Mouse (Mus musculus) ZHBTc4 (cell line): ENCODE data around the gene Tmem165.

Experiments used
- DNase-seq: peaks from one replicate; pipeline ENCODE4 v3.0.0-alpha.2; 2011; ENCODE audit warnings: low read depth, low spot score

Gene Tmem165

DNA sequence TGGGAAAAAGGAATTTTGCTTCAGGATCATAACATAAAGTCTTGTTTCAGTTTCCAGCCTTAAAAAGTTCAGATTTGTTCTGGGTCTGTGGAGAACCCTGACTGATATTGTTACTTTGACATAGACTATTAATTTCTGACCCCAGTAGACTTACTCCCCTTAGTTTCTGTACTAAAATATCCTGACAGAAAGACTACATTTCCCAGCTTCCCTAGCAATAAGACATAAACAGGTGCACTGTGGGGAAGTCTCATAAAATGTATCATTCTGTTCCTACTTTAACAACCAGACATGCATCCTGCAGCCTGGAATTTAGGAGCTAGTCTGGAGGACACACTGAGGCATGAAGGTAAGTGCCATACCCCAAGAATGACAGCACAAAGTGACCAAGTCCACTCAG is 12.6 kb upstream of the Tmem165 start:
- DNase-seq, result no peak

DNA sequence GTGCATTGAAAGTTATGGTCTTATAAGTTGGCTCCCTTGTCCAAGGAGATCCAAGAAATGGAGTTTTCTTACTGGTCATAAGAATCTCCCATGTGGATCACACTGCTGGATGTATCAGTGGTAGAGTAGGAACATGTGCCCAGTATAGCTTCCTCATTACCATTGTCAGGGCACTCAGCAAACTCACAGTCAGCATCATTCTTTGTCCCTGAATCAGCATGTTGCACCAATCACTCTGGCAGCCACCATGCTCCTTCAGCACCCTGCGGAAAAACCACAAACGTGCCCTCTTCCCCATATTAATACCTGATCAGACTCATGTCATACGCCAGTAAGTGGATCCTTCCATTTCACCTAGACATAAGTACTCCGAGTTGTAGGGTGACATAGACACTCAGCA is 8.6 kb upstream of the Tmem165 start:
- no peak for DNase-seq

DNA sequence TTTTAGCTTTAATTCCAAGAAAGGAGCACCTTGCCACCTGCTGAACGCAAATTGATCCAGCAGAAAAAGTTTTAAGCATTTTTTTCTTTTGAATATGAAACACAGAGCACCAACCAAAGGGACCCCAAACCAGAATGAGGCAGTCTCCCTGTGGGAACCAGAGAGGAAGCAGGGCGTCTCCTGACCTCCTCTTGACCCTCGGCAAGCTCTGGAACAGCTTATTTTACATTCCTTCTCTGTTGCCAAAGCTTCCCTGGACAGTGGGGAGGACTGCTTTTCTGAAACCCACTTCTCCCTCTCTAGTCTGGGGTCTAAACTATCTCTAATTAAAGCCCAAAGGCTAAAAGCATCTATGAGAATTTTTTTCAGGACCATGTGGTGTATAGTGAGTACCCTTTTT is 7.3 kb upstream of the Tmem165 start:
- DNase-seq, result peak; percentile 46

DNA sequence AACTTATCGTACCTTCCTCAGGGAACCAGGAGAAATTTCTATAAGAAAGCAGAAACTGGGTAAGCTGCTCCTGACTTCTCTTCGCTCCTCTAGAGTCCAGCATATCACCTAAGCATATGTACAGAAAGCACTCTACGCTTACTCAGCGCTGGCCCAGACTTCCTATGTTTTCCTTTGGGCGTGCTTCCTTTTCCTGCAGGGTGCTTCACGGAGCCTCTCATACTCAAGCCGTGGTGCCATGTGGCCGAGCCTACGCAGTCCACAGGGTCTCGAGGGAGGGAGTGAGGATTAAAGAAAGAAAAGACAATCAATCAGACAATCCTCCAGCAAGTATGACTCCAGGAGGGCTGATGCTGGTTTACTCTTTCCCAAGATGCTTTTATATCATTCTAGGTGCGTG is 6.8 kb upstream of the Tmem165 start:
- DNase-seq, result no peak

DNA sequence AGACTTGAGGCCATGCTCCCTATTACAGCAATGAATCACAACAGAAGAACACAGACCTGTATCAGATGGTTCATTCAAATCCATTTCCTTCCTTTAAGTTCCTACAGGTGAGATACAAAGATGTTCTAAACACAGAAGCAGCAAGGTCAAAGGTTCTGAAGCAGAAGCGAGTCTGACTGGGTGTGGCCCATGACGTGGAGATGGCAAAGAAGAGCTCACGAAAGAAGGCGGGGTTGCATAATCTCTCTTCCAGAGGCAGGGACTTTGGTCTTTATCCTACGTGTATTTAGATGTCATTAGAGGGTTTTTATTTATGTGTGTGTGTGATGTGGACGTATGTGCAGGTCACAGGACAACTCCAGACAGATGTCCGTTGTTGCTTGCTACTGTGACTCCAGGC is 6.0 kb upstream of the Tmem165 start:
- DNase-seq, result peak; percentile 36

DNA sequence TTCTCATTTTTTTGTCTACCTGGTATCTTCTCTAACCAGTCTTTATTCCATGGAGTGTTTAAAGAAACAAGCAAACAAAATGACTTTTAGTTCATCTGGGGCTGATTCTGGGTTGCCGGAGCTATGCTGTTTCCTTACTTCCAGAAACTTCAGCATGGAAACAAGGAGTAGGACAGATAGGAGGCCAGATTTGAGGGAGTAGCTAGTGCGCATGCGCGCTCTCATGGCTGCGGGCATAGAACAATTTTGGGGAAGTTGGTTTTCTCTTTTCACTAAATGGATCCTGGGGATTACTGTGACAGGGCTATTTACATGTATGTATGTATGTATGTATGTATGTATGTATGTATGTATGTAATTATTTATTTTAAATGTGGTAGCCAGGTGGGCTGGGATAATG is 4.5 kb upstream of the Tmem165 start:
- DNase-seq, result no peak

DNA sequence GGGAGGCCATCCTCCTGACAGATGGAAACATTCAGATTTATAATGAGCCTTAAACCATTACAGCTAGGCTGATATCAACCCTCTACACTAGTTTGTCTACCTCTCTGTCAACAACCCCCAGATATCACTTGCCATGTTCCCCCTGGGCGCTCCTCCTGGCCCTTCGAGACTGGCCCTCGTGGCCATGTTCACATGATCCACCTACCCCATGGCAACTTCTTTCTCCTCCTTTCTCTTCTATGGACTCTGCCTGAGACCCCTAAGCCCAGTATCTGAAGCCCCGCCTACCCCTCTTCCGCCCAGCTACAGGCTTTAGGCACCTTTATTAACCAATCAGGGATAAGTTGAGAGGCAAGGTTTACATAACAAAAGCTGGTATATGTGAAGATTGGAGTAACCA is 3.9 kb upstream of the Tmem165 start:
- DNase-seq, result no peak

DNA sequence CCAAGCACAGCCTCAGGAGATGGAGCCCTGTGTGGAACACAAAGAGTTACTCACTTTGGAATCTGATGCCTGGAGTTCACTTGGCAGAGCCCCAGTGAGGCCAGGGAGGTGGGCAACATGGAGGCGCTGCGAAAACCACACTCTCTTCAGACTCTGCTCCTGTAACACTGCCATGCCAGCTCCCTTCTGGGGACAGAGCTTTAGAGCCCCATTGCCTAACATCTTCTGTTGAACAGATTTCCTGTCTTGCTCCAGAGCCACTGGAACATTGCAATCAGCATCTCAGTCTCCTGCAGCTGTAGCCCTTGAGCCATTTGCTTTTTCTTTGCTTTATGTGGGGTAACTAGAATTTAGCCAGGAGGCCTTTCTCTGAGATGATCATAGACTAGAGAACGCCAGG is 1.4 kb upstream of the Tmem165 start:
- no peak for DNase-seq

DNA sequence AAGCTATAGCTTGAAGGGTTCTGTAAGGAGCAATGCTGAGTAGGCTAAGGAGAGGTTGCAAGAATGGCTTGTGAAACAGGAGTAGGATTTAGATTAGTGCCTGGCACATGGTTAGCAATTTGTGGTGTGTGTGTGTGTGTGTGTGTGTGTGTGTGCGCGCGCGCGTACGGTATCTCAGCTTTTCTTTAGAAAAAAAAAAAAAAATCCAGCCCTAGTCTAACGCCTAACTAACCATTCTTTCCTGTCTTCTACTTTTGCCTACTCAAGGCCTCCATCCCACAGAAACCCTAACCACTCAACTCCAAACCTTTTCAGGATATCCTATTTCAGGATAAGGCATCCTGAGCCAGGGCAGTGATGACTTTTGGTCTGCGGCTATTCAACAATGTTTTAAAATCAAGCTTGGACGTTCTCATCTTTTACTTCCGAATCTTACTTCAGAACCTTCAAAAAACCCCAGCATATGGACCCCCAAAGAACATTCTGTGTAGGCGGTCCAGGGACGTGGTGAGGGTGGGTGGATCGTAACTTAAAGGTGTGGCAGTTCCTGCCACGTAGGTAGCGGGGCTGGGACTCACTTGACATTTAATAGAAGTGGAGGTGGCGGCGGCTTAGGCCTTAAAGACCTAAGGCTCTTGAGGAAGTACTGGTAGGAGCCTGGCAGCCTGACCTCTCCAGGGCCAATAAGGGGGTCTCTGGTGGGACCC is 484 bp upstream of the Tmem165 start:
- no peak for DNase-seq

DNA sequence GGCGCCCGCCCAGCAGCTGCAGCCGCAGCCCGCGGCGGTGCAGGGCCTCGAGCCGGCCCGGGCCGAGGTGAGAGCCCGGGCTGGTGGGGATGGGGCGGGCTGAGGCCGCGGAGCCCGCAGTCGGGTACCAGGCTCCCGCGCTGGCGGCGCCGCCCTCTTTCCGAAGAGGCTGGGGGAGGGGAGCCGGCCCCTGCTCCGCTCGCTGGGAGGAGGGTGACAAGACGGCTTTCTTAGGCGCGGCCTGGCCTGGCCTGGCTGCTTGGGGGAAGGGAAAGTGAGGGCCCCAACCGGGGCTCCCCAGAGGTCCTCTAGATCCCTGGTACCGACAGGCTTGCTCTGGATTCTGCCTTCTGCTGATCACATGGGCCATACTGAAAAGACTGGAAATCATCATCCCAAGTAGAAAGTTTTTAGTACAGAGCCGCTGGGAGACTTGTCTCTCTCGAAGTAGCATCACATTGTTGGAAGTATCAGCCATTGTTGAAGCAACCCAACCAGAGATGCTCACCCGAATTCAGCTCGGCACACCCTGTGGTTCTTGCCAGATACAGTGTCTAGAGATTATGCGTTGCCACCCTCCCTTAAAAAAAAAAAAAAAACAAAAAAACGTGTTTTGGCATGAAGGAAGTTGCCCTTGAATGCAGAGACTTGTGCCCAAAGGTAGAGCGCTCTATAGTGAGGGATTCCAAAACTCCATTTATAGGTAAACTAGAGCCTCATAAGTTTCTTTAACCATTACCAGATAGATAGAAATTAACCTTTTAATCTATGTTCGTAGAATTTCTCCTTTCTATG is 803 bp downstream of the Tmem165 start:
- peak; percentile 93 for DNase-seq

DNA sequence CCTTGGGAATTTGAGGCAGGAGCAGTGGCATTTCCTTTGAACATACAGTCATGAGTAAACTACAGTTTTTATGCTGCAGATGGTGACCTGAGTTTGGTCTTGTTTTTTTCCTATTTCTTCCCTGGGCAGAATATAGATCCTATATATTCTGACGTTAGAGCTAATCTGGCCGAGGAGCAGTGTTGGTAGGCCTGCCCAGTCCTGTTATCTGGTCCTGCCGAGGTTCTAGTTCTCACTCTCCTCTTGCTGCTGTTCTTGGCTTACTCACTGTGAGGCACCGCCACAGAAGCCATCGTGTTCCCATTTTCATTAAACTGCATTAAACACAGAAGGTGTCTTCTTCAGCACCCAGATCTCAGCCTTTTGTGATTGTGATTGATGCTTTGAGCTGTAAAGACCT is 4.2 kb downstream of the Tmem165 start:
- no peak for DNase-seq

DNA sequence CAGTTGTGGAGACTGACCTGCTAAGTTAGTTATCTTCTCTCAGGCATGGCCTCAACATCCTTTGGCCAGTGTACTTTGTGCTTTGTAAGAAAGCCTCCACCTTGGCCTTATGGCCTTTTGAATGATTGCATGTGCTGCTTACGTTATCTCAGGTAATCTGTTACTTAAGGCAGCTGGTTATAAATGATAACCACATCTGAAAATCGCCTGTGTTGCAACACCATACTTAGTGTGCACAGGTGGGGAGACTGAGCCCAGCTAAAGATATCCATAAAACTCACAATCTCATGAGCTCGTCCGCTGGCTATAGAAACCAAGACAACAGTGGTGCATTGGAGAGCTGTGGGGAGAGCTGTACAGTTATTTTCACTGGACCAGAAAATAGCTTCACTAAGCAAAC is 6.9 kb downstream of the Tmem165 start:
- DNase-seq, result no peak

DNA sequence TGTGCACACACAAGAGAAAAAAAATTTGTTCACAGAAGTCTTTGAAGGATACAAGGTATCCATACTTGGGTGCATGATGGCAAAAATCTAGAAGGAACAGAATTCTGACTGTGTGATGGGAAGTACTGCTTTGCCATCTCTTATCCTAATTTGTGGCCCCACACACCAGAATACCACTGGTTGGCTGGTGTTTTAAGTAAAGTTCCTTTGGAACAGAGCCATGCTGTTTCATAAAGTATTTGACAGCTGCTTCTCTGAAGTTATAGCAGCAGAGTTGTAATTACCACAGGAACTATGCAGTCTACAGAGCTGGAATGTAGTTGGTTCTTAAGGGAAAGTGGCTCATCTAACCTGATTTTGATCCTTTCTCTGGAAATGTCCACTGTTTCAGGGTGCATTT is 9.4 kb downstream of the Tmem165 start:
- no peak for DNase-seq

DNA sequence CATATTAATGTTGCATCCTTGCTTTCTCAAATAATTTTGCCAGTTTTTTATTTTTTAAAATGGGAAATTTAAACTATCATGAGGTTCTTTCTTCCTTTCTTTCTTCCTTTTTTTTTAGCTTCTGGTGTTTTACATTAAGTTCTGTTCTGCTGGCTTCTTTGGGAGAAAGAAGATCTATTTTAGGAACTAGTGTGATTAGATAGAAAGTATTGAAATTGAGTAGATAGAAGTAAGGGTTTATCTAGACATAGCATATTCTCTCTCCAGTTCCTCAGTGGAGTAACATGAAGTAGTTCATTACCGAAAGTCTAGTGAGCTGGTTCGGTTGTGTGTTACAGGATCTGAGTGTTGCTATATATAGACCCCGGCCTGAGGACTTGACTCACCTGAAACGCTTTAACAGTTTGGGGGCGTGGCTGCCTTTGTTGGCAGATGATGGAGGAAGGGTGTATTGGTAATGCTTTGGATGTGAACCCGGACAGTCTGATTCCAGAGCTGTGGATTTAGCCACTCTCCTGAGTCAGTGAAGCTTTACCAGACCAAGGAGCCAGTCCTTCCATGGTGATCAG is 10.8 kb downstream of the Tmem165 start:
- no peak for DNase-seq

DNA sequence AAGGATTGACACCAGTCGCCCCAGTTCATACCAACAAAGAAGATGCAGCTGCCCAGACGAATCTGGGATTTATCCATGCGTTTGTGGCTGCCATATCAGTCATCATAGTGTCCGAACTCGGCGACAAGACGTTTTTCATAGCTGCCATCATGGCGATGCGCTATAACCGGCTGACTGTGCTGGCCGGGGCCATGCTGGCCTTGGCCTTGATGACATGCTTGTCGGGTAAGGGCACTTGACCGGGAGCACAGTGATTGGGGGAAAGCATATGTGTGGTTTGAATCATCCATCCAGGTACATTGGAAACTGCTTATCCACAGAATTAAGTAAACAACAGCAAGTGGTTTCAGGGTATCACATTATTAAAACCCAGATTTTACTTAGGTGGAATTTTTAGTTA is 15.7 kb downstream of the Tmem165 start:
- DNase-seq, result no peak

DNA sequence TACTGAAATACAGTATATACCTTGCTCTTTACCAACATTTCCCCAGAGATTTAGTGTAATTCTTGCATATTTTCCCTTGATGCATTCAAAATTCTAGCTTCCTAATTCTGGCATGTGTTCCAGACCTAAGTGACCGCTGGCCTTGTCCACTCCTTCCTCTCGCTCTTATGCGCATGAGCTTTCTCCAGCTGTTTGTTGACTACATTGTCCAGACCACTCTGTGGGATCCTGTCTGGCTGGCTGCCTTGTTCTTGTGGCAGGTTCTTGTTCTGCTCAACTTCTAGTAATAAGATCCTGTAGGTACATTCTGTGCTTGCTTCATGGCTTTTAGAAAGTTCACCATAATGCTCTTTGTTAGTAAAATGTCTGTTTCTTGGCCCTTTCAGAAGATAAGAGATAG is 19.5 kb downstream of the Tmem165 start:
- no peak for DNase-seq

DNA sequence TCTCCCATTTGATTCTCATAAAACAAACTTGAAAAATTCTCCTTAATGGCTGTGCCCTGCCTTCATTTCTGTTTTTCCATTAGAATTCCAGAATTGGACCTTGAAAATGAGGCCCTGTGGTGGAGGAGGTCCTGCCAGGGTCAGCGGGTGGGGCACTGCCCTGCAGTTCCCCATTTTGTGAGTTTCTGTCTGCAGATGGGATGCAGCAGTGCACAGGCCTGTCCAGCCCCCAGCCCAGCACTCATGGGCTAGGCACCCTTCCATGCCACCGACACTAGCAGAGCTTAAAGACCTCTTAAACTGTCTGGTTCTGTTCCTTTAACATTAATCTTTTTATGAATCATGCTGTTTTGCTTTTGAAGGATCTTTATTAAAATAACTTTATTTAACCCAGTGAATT is 22.2 kb downstream of the Tmem165 start:
- no peak for DNase-seq

DNA sequence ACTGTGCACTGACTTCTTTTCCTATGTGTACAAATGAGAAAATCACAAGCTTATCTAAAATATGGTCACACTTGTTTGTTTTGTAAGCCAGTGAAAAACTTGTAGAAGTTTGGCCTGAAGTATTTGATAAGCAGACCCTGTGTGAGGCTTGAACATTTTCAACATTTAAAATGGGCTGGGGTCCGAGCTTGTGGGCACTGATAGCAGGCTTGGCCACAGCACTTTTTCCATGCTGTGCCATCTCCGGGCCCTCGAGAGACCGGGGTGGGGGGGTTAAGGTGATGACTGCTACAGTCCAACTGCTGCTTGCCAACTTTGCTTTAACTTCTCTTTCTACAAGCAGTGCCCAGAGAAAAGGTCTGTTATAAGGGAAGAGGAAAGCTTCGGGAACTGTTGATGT is 24.4 kb downstream of the Tmem165 start:
- no peak for DNase-seq

DNA sequence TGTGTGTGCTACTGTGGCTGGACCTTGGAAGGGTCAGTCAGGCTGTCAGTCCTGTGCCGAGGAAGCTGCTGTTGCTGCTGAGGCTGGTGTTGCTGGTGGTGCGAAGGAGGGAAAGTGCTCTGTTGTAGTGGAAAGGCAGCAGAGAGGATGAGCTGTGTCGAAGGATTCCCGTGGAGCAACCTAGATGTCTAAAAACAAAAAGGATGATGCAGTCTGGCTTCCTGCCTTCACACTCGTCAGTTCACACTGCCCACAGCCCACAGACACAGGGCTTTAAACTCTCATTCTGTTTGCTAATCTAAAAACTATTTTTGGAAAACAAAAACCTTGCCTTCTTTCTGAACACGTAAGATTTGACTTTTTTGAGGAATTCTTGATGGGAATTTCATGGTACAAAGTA is 33.0 kb downstream of the Tmem165 start:
- DNase-seq, result no peak

DNA sequence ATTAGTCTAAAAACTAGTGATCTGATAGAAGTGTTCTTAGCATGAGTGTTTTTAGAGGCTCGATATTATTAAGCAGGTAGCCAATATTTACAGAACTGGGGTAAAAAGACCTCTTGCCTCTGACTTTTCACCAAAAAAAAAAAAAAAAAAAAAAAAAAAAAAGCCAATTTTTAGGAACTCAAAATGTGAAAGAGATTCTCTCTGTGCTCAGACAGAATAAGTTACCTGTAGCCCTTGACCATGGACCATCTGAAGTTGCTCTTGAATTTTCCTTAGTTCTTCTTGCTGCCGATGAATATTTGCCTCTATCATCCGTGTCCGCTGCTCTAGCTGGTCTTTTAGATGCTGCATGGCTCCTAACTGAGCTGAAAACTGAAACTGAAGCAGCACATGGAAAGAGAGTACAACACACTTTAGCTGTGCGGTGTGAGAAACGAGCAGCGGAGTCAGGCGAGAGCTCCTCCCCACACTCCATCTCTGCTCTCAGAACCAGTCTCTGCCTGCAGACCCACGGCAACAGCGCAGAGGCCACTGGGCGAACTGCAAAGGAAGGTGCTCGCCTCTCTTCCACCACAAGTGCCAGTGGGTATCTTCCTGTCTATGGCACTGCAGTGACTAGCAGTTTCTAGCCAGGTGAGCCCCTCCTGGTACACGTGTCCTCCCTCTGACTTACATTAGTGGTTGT is 47.6 kb downstream of the Tmem165 start:
- peak; percentile 68 for DNase-seq

DNA sequence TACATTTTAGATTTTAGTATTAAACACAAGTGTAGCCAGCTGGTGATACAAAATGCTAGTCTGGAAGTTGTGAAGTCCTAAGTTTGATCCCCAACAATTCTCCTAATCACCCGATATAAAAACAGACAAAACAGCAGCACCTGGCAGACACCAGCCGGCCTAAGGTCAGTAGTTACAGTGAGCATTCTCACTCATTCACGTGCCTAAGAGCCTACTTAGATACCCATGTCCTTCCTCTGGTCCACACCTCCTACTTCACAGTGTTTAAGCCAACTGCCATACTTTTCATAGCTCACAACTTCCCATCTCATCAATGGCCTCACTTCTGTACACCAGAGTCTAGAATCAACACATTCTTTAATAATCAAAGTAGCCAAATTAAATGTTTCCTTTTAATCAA is 59.6 kb downstream of the Tmem165 start:
- DNase-seq, result no peak

DNA sequence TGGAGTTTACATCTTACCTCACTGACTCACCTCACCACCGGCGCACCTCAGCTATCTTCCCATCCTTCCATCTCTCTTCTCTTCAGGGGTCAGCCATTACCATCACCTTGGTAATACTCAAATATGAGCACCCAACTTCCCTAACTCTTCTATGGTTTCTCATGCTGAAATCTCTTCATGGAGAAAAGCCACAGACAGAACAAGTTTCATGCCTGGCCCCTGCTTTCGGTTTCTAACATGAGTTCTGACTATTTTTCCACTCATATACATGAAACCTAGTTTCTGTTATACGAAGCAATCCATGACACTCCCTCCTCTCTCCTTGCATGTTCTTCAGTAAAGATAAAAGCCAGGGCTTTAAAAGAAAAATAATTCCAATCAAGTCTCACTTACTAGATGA is 60.2 kb downstream of the Tmem165 start:
- DNase-seq, result no peak

DNA sequence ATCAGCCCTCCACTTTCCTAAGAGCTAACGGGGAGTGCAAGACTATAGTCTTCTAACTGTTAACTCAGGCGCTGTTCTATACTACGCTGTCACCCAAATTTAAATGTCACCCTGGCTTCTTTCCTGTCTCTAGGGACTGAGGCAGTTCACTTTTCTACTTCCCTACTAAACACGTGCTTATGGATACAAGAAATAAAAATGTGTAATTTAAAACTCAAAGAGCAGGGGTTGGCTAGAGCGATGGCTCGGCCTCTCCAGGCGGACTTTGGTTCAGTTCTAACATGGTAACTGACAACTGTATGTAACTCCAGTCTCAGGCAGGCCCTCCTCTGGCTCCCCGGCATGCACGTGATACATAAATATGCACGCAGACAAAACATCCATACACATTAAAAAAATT is 60.8 kb downstream of the Tmem165 start:
- DNase-seq, result no peak
